Mouse (Mus musculus) liver, embryonic 11.5 days (tissue): ENCODE measurements around the gene Gm48552. TPM values are rescaled to one million over a fixed set of nuclear protein-coding genes. Genes with fewer than 3 reads are reported as not detected.

ENCODE experiments used
- ATAC-seq: fragments of 200-750 bp; cut with Nextera tagmentation; replicated peaks from 2 replicates; pipeline ENCODE4 v1.8.0; 2017; ENCODE audit warnings: moderate number of reproducible peaks, mild to moderate bottlenecking, moderate TSS enrichment, moderate library complexity; ENCODE audit not compliant: low FRiP score
- DNase-seq: peaks from one replicate; pipeline ENCODE4 v3.0.0-alpha.2; 2017; ENCODE audit warnings: low spot score
- H3K27ac ChIP-seq: fragments of 300-500 bp; sonication (generic); 2 replicates; pipeline ENCODE4 v1.5.1; 2014; ENCODE audit warnings: mild to moderate bottlenecking, low read depth, low read length, control low read depth
- H3K27me3 ChIP-seq: fragments of 300-500 bp; sonication (generic); replicated peaks from 2 replicates; pipeline ENCODE4 v1.6.1; 2014; ENCODE audit warnings: low read length, mixed read lengths; ENCODE audit not compliant: control insufficient read depth, insufficient read depth
- H3K36me3 ChIP-seq: fragments of 300-500 bp; sonication (generic); 2 replicates; pipeline ENCODE4 v1.6.1; 2014; ENCODE audit warnings: mild to moderate bottlenecking, low read length, moderate library complexity, mixed read lengths; ENCODE audit not compliant: control insufficient read depth, insufficient read depth
- H3K4me1 ChIP-seq: fragments of 300-500 bp; sonication (generic); replicated peaks from 2 replicates; pipeline ENCODE4 v1.6.1; 2014; ENCODE audit warnings: low read length, mixed read lengths; ENCODE audit not compliant: control insufficient read depth, insufficient read depth
- H3K4me2 ChIP-seq: fragments of 300-500 bp; sonication (generic); 2 replicates; pipeline ENCODE4 v1.6.1; 2014; ENCODE audit warnings: mild to moderate bottlenecking, control low read depth, moderate library complexity
- H3K4me3 ChIP-seq: fragments of 300-500 bp; sonication (generic); 2 replicates; pipeline ENCODE4 v1.5.1; 2014; ENCODE audit warnings: low read depth, low read length, control low read depth
- H3K9ac ChIP-seq: fragments of 300-500 bp; sonication (generic); 2 replicates; pipeline ENCODE4 v1.6.1; 2014; ENCODE audit warnings: low read depth, low read length, control low read depth
- H3K9me3 ChIP-seq: fragments of 300-500 bp; sonication (generic); 2 replicates; pipeline ENCODE4 v1.6.1; 2016; ENCODE audit warnings: low read length, inconsistent platforms, mixed read lengths; ENCODE audit not compliant: control insufficient read depth
- WGBS: fragments of 180-500 bp; shearing (Covaris S2); extraction: QIAGEN DNeasy Blood & Tissue Kit; methylation state at CpG from one replicate; pipeline ENCODE4 v1.1.7; 2014; 5-methylcytosine and 5-hydroxymethylcytosine counted together
- polyA plus RNA-seq: library from polyadenylated mRNA; unstranded; fragments of >200 nt; fragmentation: Nextera tagmentation; extraction: Ambion mirVana; gene quantifications from 2 replicates; pipeline ENCODE4 v1.2.1, GENCODE M21; 2014

The Gm48552 gene
- polyA plus RNA-seq, 1 experiment from 2014 or later = 0.67 TPM

- no peak overlapping the region for H3K27ac ChIP-seq
- no peak for ATAC-seq
- 69% methylated on average over 3 of the region's 3 CpGs for WGBS
Measured at GRCm38 (mm10) chr10:81389373-81389772, 568 bp downstream of the Gm48552 start.

GRCm38 (mm10) chr10:81389801-81390677 is 1.2 kb downstream of the Gm48552 start:
- Histone ChIP-seq H3K36me3 (peaks cover 25% of the 10 kb centered on the region), H3K9ac (no peak overlapping the region), H3K4me3 (no peak overlapping the region), H3K9me3 (no peaks in the 10 kb centered on the region), H3K27ac (no peak overlapping the region), H3K4me2 (no peak overlapping the region), H3K27me3 (no peaks in the 10 kb centered on the region), H3K4me1 (peaks cover 37% of the 10 kb centered on the region)
- 60% methylated on average over 23 of the region's 23 CpGs for WGBS
- DNase-seq = no peak
- peak; percentile 59; the same call in 1 of the 2 replicates for ATAC-seq

More at GRCm38 (mm10) chr10:81389373-81389772, 568 bp downstream of the Gm48552 start:
- no peak overlapping the region for H3K9ac ChIP-seq
- no peak for DNase-seq
- H3K9me3 ChIP-seq = no peaks in the 10 kb centered on the region
- no peak overlapping the region for H3K4me2 ChIP-seq
- H3K4me3 ChIP-seq = no peak overlapping the region
- no peaks in the 10 kb centered on the region for H3K27me3 ChIP-seq
- H3K36me3 ChIP-seq = peaks cover 25% of the 10 kb centered on the region
- H3K4me1 ChIP-seq = peaks cover 40% of the 10 kb centered on the region

- 87% methylated on average over 13 of the region's 13 CpGs for WGBS
- Histone ChIP-seq H3K4me1 (peaks cover 32% of the 10 kb centered on the region), H3K4me3 (no peak overlapping the region), H3K27ac (no peak overlapping the region), H3K36me3 (peaks cover 25% of the 10 kb centered on the region), H3K9ac (no peak overlapping the region), H3K27me3 (no peaks in the 10 kb centered on the region), H3K4me2 (no peak overlapping the region), H3K9me3 (no peaks in the 10 kb centered on the region)
- ATAC-seq = no peak
- DNase-seq = no peak
Measured at GRCm38 (mm10) chr10:81390678-81390965, 1.8 kb downstream of the Gm48552 start.

- ATAC-seq = no peak
- no peak overlapping the region for H3K4me2 ChIP-seq
- no peak for DNase-seq
- peaks cover 26% of the 10 kb centered on the region for H3K4me1 ChIP-seq
- WGBS = 71% methylated on average over 6 of the region's 6 CpGs
- no peaks in the 10 kb centered on the region for H3K27me3 ChIP-seq
- no peak overlapping the region for H3K4me3 ChIP-seq
- H3K27ac ChIP-seq = no peak overlapping the region
- H3K36me3 ChIP-seq = peaks cover 12% of the 10 kb centered on the region
- H3K9ac ChIP-seq = no peak overlapping the region
- H3K9me3 ChIP-seq = no peaks in the 10 kb centered on the region
Measured at GRCm38 (mm10) chr10:81392270-81392669, 3.5 kb downstream of the Gm48552 start.

GRCm38 (mm10) chr10:81392781-81393185 is 4.0 kb downstream of the Gm48552 start, which contains the start of gene Smim24:
Gene Smim24 (plus strand): TSS chr10:81393051.
- Histone ChIP-seq H3K4me3 (peak within 1 kb of the TSS; percentile 15), H3K36me3 (peaks cover 9% of the 10 kb centered on the region), H3K27ac (no peak within 1 kb of the TSS; the same call in 1 of the 2 replicates), H3K9me3 (no peaks in the 10 kb centered on the region), H3K4me2 (peak within 1 kb of the TSS; percentile 43), H3K27me3 (no peaks in the 10 kb centered on the region), H3K4me1 (peaks cover 26% of the 10 kb centered on the region), H3K9ac (peak within 1 kb of the TSS; percentile 11)
- ATAC-seq = no peak
- 51% methylated on average over 14 of the region's 14 CpGs for WGBS
- no peak for DNase-seq

GRCm38 (mm10) chr10:81393456-81394063 is 4.8 kb downstream of the Gm48552 start:
- H3K4me1 ChIP-seq = peaks cover 22% of the 10 kb centered on the region
- no peaks in the 10 kb centered on the region for H3K27me3 ChIP-seq
- peak overlapping the region; percentile 43 for H3K4me2 ChIP-seq
- no peak overlapping the region; the same call in 1 of the 2 replicates for H3K27ac ChIP-seq
- peak overlapping the region; percentile 11 for H3K9ac ChIP-seq
- H3K36me3 ChIP-seq = peaks cover 1% of the 10 kb centered on the region
- WGBS = 5% methylated on average over 19 of the region's 19 CpGs
- H3K4me3 ChIP-seq = peak overlapping the region; percentile 15
- ATAC-seq (no peak), DNase-seq (no peak)
- H3K9me3 ChIP-seq = no peaks in the 10 kb centered on the region

- 13% methylated on average over 5 of the region's 5 CpGs for WGBS
- H3K27me3 ChIP-seq = no peaks in the 10 kb centered on the region
- no peak for ATAC-seq
- no peak overlapping the region for H3K27ac ChIP-seq
- DNase-seq = no peak
- no peaks in the 10 kb centered on the region for H3K9me3 ChIP-seq
- no peak overlapping the region for H3K4me2 ChIP-seq
- no peak overlapping the region for H3K9ac ChIP-seq
- no peak overlapping the region for H3K4me3 ChIP-seq
- peaks cover 6% of the 10 kb centered on the region; the same call in 1 of the 2 replicates for H3K36me3 ChIP-seq
- H3K4me1 ChIP-seq = peaks cover 14% of the 10 kb centered on the region
Measured at GRCm38 (mm10) chr10:81395127-81395526, 6.3 kb downstream of the Gm48552 start.

GRCm38 (mm10) chr10:81395865-81396264 is 7.1 kb downstream of the Gm48552 start:
- H3K9ac ChIP-seq = no peak overlapping the region
- H3K9me3 ChIP-seq = no peaks in the 10 kb centered on the region
- ATAC-seq = no peak
- H3K4me1 ChIP-seq = peaks cover 15% of the 10 kb centered on the region
- H3K27ac ChIP-seq = no peak overlapping the region
- peaks cover 8% of the 10 kb centered on the region; the same call in 1 of the 2 replicates for H3K36me3 ChIP-seq
- H3K27me3 ChIP-seq = peaks cover 3% of the 10 kb centered on the region; the same call in 1 of the 2 replicates
- H3K4me3 ChIP-seq = no peak overlapping the region
- WGBS = 94% methylated on average over 4 of the region's 4 CpGs
- DNase-seq = no peak
- no peak overlapping the region for H3K4me2 ChIP-seq
